Mouse (Mus musculus) limb, embryonic 11.5 days (tissue): ENCODE results near the gene Picalm. TPM values are rescaled to one million over a fixed set of nuclear protein-coding genes. Genes with fewer than 3 reads are reported as not detected.

Source experiments
- ATAC-seq: fragments of 200-750 bp; cut with Nextera tagmentation; 2 replicates; pipeline ENCODE4 v1.8.0; 2017; ENCODE audit warnings: low read depth; ENCODE audit not compliant: insufficient number of reproducible peaks, low FRiP score, low TSS enrichment
- DNase-seq: peaks from one replicate; pipeline ENCODE4 v3.0.0-alpha.2; 2015; ENCODE audit warnings: low spot score
- H3K27ac ChIP-seq: fragments of 300-500 bp; sonication (generic); replicated peaks from 2 replicates; pipeline ENCODE4 v1.5.1; 2014; ENCODE audit warnings: low read depth, mild to moderate bottlenecking, low read length
- H3K27me3 ChIP-seq: fragments of 300-500 bp; sonication (generic); 2 replicates; pipeline ENCODE4 v1.6.1; 2014; ENCODE audit warnings: mild to moderate bottlenecking, low read length, mixed read lengths; ENCODE audit not compliant: control insufficient read depth, insufficient read depth
- H3K36me3 ChIP-seq: fragments of 300-500 bp; sonication (generic); 2 replicates; pipeline ENCODE4 v1.6.1; 2014; ENCODE audit warnings: mild to moderate bottlenecking, low read length, moderate library complexity, mixed read lengths; ENCODE audit not compliant: control insufficient read depth, insufficient read depth
- H3K4me1 ChIP-seq: fragments of 300-500 bp; sonication (generic); 2 replicates; pipeline ENCODE4 v1.6.1; 2014; ENCODE audit warnings: low read length, mixed read lengths; ENCODE audit not compliant: control insufficient read depth, insufficient read depth
- H3K4me2 ChIP-seq: fragments of 300-500 bp; sonication (generic); 2 replicates; pipeline ENCODE4 v1.6.1; 2014; ENCODE audit warnings: low read depth, mild to moderate bottlenecking, moderate library complexity; ENCODE audit not compliant: severe bottlenecking
- H3K4me3 ChIP-seq: fragments of 300-500 bp; sonication (generic); 2 replicates; pipeline ENCODE4 v1.5.1; 2014; ENCODE audit warnings: low read depth, low read length
- H3K9ac ChIP-seq: fragments of 300-500 bp; sonication (generic); 2 replicates; pipeline ENCODE4 v1.6.1; 2014; ENCODE audit warnings: mild to moderate bottlenecking, low read length
- H3K9me3 ChIP-seq: fragments of 300-500 bp; sonication (generic); 2 replicates; pipeline ENCODE4 v1.6.1; 2016; ENCODE audit warnings: low read length; ENCODE audit not compliant: control insufficient read depth
- WGBS: fragments of 180-500 bp; shearing (Covaris S2); extraction: QIAGEN DNeasy Blood & Tissue Kit; methylation state at CpG from one replicate; pipeline ENCODE4 v1.1.7; 2014; 5-methylcytosine and 5-hydroxymethylcytosine counted together
- polyA plus RNA-seq: library from polyadenylated mRNA; unstranded; fragments of >200 nt; fragmentation: Nextera tagmentation; extraction: Ambion mirVana; gene quantifications from 2 replicates; pipeline ENCODE4 v1.2.1, GENCODE M21; 2014

The Picalm gene
- polyA plus RNA-seq, 1 experiment from 2014 or later = 34.0 TPM

- Histone ChIP-seq H3K4me2 (peak overlapping the region; percentile 61; the same call in 1 of the 2 replicates), H3K9ac (no peak overlapping the region), H3K4me3 (no peak overlapping the region), H3K4me1 (peaks cover 6% of the 10 kb centered on the region; the same call in 1 of the 2 replicates), H3K27me3 (no peaks in the 10 kb centered on the region), H3K9me3 (no peaks in the 10 kb centered on the region), H3K36me3 (no peaks in the 10 kb centered on the region), H3K27ac (peak overlapping the region; percentile 95)
- 76% methylated on average over 8 of the region's 8 CpGs for WGBS
- ATAC-seq (no peak), DNase-seq (no peak)
Measured at GRCm38 (mm10) chr7:90128631-90129200, 1.3 kb upstream of the Picalm start.

GRCm38 (mm10) chr7:90129271-90129731 lies 712 bp upstream of the Picalm start:
- H3K4me3 ChIP-seq = peak overlapping the region; percentile 92
- DNase-seq = no peak
- WGBS = 2% methylated on average over 12 of the region's 12 CpGs

GRCm38 (mm10) chr7:90130501-90131375 lies 725 bp downstream of the Picalm start:
- peak overlapping the region; percentile 95 for H3K27ac ChIP-seq
- under 1% methylated on average over 35 of the region's 39 CpGs for WGBS
- ATAC-seq (peak; percentile 67), DNase-seq (peak; percentile 49)
- H3K4me2 ChIP-seq = peak overlapping the region; percentile 73
- H3K27me3 ChIP-seq = no peaks in the 10 kb centered on the region
- H3K4me3 ChIP-seq = peak overlapping the region; percentile 92
- peaks cover 6% of the 10 kb centered on the region; the same call in 1 of the 2 replicates for H3K4me1 ChIP-seq
- no peaks in the 10 kb centered on the region for H3K36me3 ChIP-seq
- no peaks in the 10 kb centered on the region for H3K9me3 ChIP-seq
- H3K9ac ChIP-seq = peak overlapping the region; percentile 97

More at GRCm38 (mm10) chr7:90129271-90129731, 712 bp upstream of the Picalm start:
- peaks cover 6% of the 10 kb centered on the region; the same call in 1 of the 2 replicates for H3K4me1 ChIP-seq
- H3K36me3 ChIP-seq = no peaks in the 10 kb centered on the region
- ATAC-seq = no peak
- peak overlapping the region; percentile 95 for H3K27ac ChIP-seq
- H3K4me2 ChIP-seq = peak overlapping the region; percentile 61
- H3K27me3 ChIP-seq = no peaks in the 10 kb centered on the region
- peak overlapping the region; percentile 97 for H3K9ac ChIP-seq
- H3K9me3 ChIP-seq = no peaks in the 10 kb centered on the region

- no peak overlapping the region for H3K27ac ChIP-seq
- peak overlapping the region; percentile 92 for H3K4me3 ChIP-seq
- DNase-seq (no peak), ATAC-seq (no peak)
- 0% methylated on average over 2 of the region's 2 CpGs for WGBS
- peak overlapping the region; percentile 97 for H3K9ac ChIP-seq
- H3K4me1 ChIP-seq = peaks cover 6% of the 10 kb centered on the region; the same call in 1 of the 2 replicates
- peak overlapping the region; percentile 73 for H3K4me2 ChIP-seq
- H3K36me3 ChIP-seq = no peaks in the 10 kb centered on the region
- H3K9me3 ChIP-seq = no peaks in the 10 kb centered on the region
- no peaks in the 10 kb centered on the region for H3K27me3 ChIP-seq
Measured at GRCm38 (mm10) chr7:90131376-90131651, 1.3 kb downstream of the Picalm start.

- H3K27ac ChIP-seq = no peak overlapping the region
- no peak for ATAC-seq
- H3K4me1 ChIP-seq = peaks cover 6% of the 10 kb centered on the region; the same call in 1 of the 2 replicates
- H3K27me3 ChIP-seq = no peaks in the 10 kb centered on the region
- peak overlapping the region; percentile 92 for H3K4me3 ChIP-seq
- H3K9ac ChIP-seq = peak overlapping the region; percentile 97
- DNase-seq = peak; percentile 30
- H3K4me2 ChIP-seq = peak overlapping the region; percentile 73
- no peaks in the 10 kb centered on the region for H3K36me3 ChIP-seq
- H3K9me3 ChIP-seq = no peaks in the 10 kb centered on the region
- WGBS = 18% methylated on average over 7 of the region's 7 CpGs
Measured at GRCm38 (mm10) chr7:90131831-90132241, 1.8 kb downstream of the Picalm start.

- ATAC-seq (no peak), DNase-seq (no peak)
- peak overlapping the region; percentile 97; the same call in 1 of the 2 replicates for H3K9ac ChIP-seq
- H3K9me3 ChIP-seq = no peaks in the 10 kb centered on the region
- H3K4me3 ChIP-seq = peak overlapping the region; percentile 92
- H3K4me1 ChIP-seq = peaks cover 6% of the 10 kb centered on the region; the same call in 1 of the 2 replicates
- H3K27ac ChIP-seq = no peak overlapping the region
- H3K4me2 ChIP-seq = peak overlapping the region; percentile 73
- no peaks in the 10 kb centered on the region for H3K27me3 ChIP-seq
- H3K36me3 ChIP-seq = no peaks in the 10 kb centered on the region
- WGBS = 81% methylated on average over 3 of the region's 3 CpGs
Measured at GRCm38 (mm10) chr7:90132322-90132721, 2.3 kb downstream of the Picalm start.

- H3K9me3 ChIP-seq = no peaks in the 10 kb centered on the region
- 82% methylated on average over 3 of the region's 3 CpGs for WGBS
- H3K27me3 ChIP-seq = no peaks in the 10 kb centered on the region
- peaks cover 4% of the 10 kb centered on the region; the same call in 1 of the 2 replicates for H3K4me1 ChIP-seq
- ATAC-seq (no peak), DNase-seq (no peak)
- no peak overlapping the region for H3K27ac ChIP-seq
- no peaks in the 10 kb centered on the region for H3K36me3 ChIP-seq
- no peak overlapping the region for H3K4me2 ChIP-seq
- no peak overlapping the region for H3K4me3 ChIP-seq
- H3K9ac ChIP-seq = no peak overlapping the region
Measured at GRCm38 (mm10) chr7:90136736-90137135, 6.7 kb downstream of the Picalm start.

- DNase-seq (no peak), ATAC-seq (no peak)
- Histone ChIP-seq H3K9me3 (no peaks in the 10 kb centered on the region), H3K4me1 (no peaks in the 10 kb centered on the region), H3K27me3 (no peaks in the 10 kb centered on the region), H3K36me3 (no peaks in the 10 kb centered on the region), H3K9ac (no peak overlapping the region), H3K27ac (no peak overlapping the region), H3K4me3 (no peak overlapping the region), H3K4me2 (no peak overlapping the region)
- WGBS = 87% methylated on average over 4 of the region's 4 CpGs
Measured at GRCm38 (mm10) chr7:90138359-90138758, 8.3 kb downstream of the Picalm start.
